Comparison of ENCODE assay signal across 4 mouse cellular contexts in the genomic region with DNA sequence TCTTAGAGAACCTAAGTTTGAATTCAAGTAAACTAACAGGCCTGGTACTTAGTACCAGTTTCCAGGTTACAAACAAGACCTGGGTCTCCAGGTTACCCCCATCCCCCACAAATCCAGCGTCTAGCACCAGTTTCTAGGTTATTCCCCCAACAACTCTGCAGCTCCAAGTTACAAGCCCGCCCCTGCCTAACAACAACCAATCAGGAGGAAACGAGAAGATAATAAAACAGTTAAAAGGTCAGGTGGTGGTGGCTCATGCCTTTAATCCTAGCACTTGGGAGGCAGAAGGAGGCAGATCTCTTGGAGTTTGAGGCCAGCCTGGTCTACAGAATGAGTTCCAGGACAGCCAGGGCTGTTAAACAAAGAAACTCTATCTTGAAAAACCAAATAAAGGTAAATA.
"Had no signal": no experiment of that assay in that cellular context is flagged by ENCODE, and none has a peak within 500 bp of the region (broad histone marks: within the 10 kb centered on the region; RNA-seq: fewer than 3 reads in every experiment).

No protein-coding gene starts in this region.

- DNase-seq: cerebellum, adult 9-11 months; gastrocnemius, postnatal 14 days; gastrocnemius, postnatal 25 days; gastrocnemius, postnatal 36 days had no signal
